Mouse (Mus musculus) embryonic stem cell, embryonic (primary cell): ENCODE data around the gene Klf1.

ENCODE experiments used
- CTCF ChIA-PET, 4 experiments: fragments of 300-600 bp in 2 of 4; fragments of 350-600 bp in 2 of 4; sonication (Branson Sonifier 250); formaldehyde crosslinking; loops; one replicate each; lab custom pipeline; 2022; ENCODE audit warnings: inconsistent platforms in 2 of 4; lab: Charles Lee
- POLR2A ChIA-PET, 4 experiments: fragments of 300-600 bp in 2 of 4; fragments of 350-600 bp in 2 of 4; sonication (Branson Sonifier 250); formaldehyde crosslinking; loops; one replicate each; lab custom pipeline; 2022; ENCODE audit warnings: antibody characterized with exemption in 4 of 4, inconsistent platforms in 1 of 4; lab: Charles Lee

The Klf1 gene

GRCm38 (mm10) chr8:84901752-84902151 lies at the start of gene Klf1:
Gene Klf1, plus strand, starts transcription at chr8:84901928.
- ChIA-PET CTCF (interaction anchor here in 3 of 4 experiments (1.2 to 3.5 kb wide), 9 partner anchors 8 to 316 kb away, joined by 3 to 54 read pairs (median 12); partner anchors contain the start of genes Gcdh (in 2 of the 3) and Syce2 (in 1 of the 3)), POLR2A (interaction anchor here in 3 of 4 experiments (0.5 to 6.7 kb wide), 32 partner anchors 9 to 245 kb away, joined by 3 to 200 read pairs (median 14); partner anchors contain the start of genes Calr (in 2 of the 3), Gcdh (in 2 of the 3), Syce2 (in 2 of the 3) and Dhps (in 1 of the 3))

GRCm38 (mm10) chr8:84856434-84856833 lies 45.3 kb upstream of the Klf1 start:
- ChIA-PET CTCF (interaction anchor here in 3 of 4 experiments (0.6 to 1.8 kb wide), 8 partner anchors 9 to 140 kb away, joined by 3 to 9 read pairs (median 4); partner anchors contain the start of genes Calr (in 1 of the 3) and Dnase2a (in 1 of the 3)), POLR2A (interaction anchor here (0.6 to 23.0 kb wide), 59 partner anchors 9 to 586 kb away, joined by 3 to 705 read pairs (median 5); partner anchors contain the start of genes Calr (in 4 of the 4), Rad23a (in 4 of the 4), Syce2 (in 4 of the 4) and Tnpo2 (in 3 of the 4))

GRCm38 (mm10) chr8:84856864-84857441 lies 44.8 kb upstream of the Klf1 start, which contains the start of gene Farsa:
Gene Farsa, plus strand, starts transcription at chr8:84856989.
- ChIA-PET POLR2A (interaction anchor here (0.6 to 23.0 kb wide), 69 partner anchors 10 to 587 kb away, joined by 3 to 705 read pairs (median 4); partner anchors contain the start of genes Calr (in 4 of the 4), Rad23a (in 4 of the 4), Syce2 (in 4 of the 4) and Tnpo2 (in 3 of the 4)), CTCF (interaction anchor here in 3 of 4 experiments (0.6 to 1.8 kb wide), 11 partner anchors 10 to 180 kb away, joined by 3 to 9 read pairs (median 3); partner anchors contain the start of genes Calr (in 1 of the 3), Dnase2a (in 1 of the 3), Syce2 (in 1 of the 3) and Tnpo2 (in 1 of the 3))

GRCm38 (mm10) chr8:84871376-84872308 lies 30.1 kb upstream of the Klf1 start, which contains the start of gene Syce2:
Gene Syce2, plus strand, starts transcription at chr8:84872111.
- ChIA-PET CTCF (interaction anchor here in 3 of 4 experiments (0.6 to 2.7 kb wide), 18 partner anchors 8 to 508 kb away, joined by 3 to 18 read pairs (median 4); partner anchors contain the start of genes Farsa (in 1 of the 3), Gcdh (in 1 of the 3), Klf1 (in 1 of the 3) and Rad23a (in 1 of the 3)), POLR2A (interaction anchor here (0.7 to 23.0 kb wide), 58 partner anchors 7 to 1785 kb away, joined by 3 to 705 read pairs (median 5); partner anchors contain the start of genes Calr (in 4 of the 4), Farsa (in 4 of the 4), Gcdh (in 3 of the 4) and Rad23a (in 3 of the 4))

- CTCF ChIA-PET, result interaction anchor here in 3 of 4 experiments (0.9 to 2.7 kb wide), 13 partner anchors 9 to 169 kb away, joined by 3 to 18 read pairs (median 5); partner anchors contain the start of genes Farsa (in 1 of the 3), Gcdh (in 1 of the 3), Klf1 (in 1 of the 3) and Rad23a (in 1 of the 3)
- POLR2A ChIA-PET, result interaction anchor here (0.7 to 23.0 kb wide), 47 partner anchors 8 to 426 kb away, joined by 3 to 705 read pairs (median 5); partner anchors contain the start of genes Calr (in 4 of the 4), Farsa (in 4 of the 4), Gcdh (in 3 of the 4) and Rad23a (in 3 of the 4)
These were observed 29.3 kb upstream of the Klf1 start for GRCm38 (mm10) chr8:84872309-84872965.

- ChIA-PET POLR2A (interaction anchor here (0.7 to 23.0 kb wide), 25 partner anchors 9 to 198 kb away, joined by 3 to 705 read pairs (median 11); partner anchors contain the start of genes Calr (in 3 of the 4), Farsa (in 2 of the 4), Gadd45gip1 (in 2 of the 4) and Gcdh (in 2 of the 4)), CTCF (interaction anchor here in 3 of 4 experiments (1.3 to 2.7 kb wide), 6 partner anchors 10 to 57 kb away, joined by 5 to 18 read pairs (median 7); partner anchors contain the start of genes Gcdh (in 1 of the 3) and Klf1 (in 1 of the 3))
These were observed 28.7 kb upstream of the Klf1 start for GRCm38 (mm10) chr8:84873016-84873415.

GRCm38 (mm10) chr8:84874339-84874738 lies 27.4 kb upstream of the Klf1 start:
- ChIA-PET POLR2A (interaction anchor here in 2 of 4 experiments (1.0 to 23.0 kb wide), 8 partner anchors 9 to 41 kb away, joined by 3 to 705 read pairs (median 5); partner anchors contain the start of genes Calr (in 2 of the 2), Gadd45gip1 (in 2 of the 2), Rad23a (in 2 of the 2) and Gcdh (in 1 of the 2)), CTCF (no interaction called here)

GRCm38 (mm10) chr8:84877297-84878035 lies 24.3 kb upstream of the Klf1 start:
- ChIA-PET POLR2A (interaction anchor here (0.7 to 3.2 kb wide), 24 partner anchors 12 to 194 kb away, joined by 3 to 12 read pairs (median 4); partner anchors contain the start of genes Calr (in 3 of the 4), Dhps (in 1 of the 4), Dnase2a (in 1 of the 4) and Farsa (in 1 of the 4)), CTCF (interaction anchor here in 2 of 4 experiments (0.7 to 1.5 kb wide), 4 partner anchors 26 to 168 kb away, joined by 3 to 6 read pairs (median 3); no protein-coding TSS in a partner anchor)

GRCm38 (mm10) chr8:84878915-84879314 lies 22.8 kb upstream of the Klf1 start:
- POLR2A ChIA-PET, result interaction anchor here (0.6 to 3.2 kb wide), 11 partner anchors 9 to 1281 kb away, joined by 3 to 12 read pairs (median 4); partner anchors contain the start of genes Farsa (in 1 of the 4), Gcdh (in 1 of the 4) and Klf1 (in 1 of the 4)
- CTCF ChIA-PET, result interaction anchor here in 1 of 4 experiments (1.5 kb wide), 1 partner anchor 24 kb away, joined by 6 read pairs; no protein-coding TSS in a partner anchor

GRCm38 (mm10) chr8:84884728-84885127 lies 17.0 kb upstream of the Klf1 start:
- CTCF ChIA-PET, result interaction anchor here in 1 of 4 experiments (1.4 kb wide), 1 partner anchor 18 kb away, joined by 3 read pairs; no protein-coding TSS in a partner anchor
- POLR2A ChIA-PET, result interaction anchor here in 2 of 4 experiments (0.9 to 5.6 kb wide), 8 partner anchors 8 to 38 kb away, joined by 3 to 46 read pairs (median 20); partner anchors contain the start of genes Gcdh (in 2 of the 2), Calr (in 1 of the 2), Farsa (in 1 of the 2) and Syce2 (in 1 of the 2)

GRCm38 (mm10) chr8:84888280-84888679 lies 13.4 kb upstream of the Klf1 start:
- CTCF ChIA-PET, result interaction anchor here in 2 of 4 experiments (0.6 to 1.8 kb wide), 2 partner anchors 40 to 78 kb away, joined by 5 read pairs; no protein-coding TSS in a partner anchor
- POLR2A ChIA-PET, result interaction anchor here in 2 of 4 experiments (1.0 to 4.1 kb wide), 4 partner anchors 9 to 16 kb away, joined by 3 to 19 read pairs (median 4); partner anchors contain the start of genes Klf1 (in 1 of the 2) and Syce2 (in 1 of the 2)

GRCm38 (mm10) chr8:84889141-84889540 lies 12.6 kb upstream of the Klf1 start:
- ChIA-PET CTCF (interaction anchor here in 3 of 4 experiments (0.5 to 1.8 kb wide), 4 partner anchors 26 to 152 kb away, joined by 3 to 5 read pairs (median 4); no protein-coding TSS in a partner anchor), POLR2A (interaction anchor here in 2 of 4 experiments (0.8 to 6.5 kb wide), 8 partner anchors 9 to 55 kb away, joined by 3 to 115 read pairs (median 4); partner anchors contain the start of genes Klf1 (in 2 of the 2) and Syce2 (in 1 of the 2))

GRCm38 (mm10) chr8:84892993-84893708 lies 8.6 kb upstream of the Klf1 start:
- ChIA-PET CTCF (interaction anchor here (0.5 to 3.3 kb wide), 24 partner anchors 10 to 504 kb away, joined by 3 to 54 read pairs (median 4); partner anchors contain the start of genes Dnase2a (in 1 of the 4), Klf1 (in 1 of the 4), Lyl1 (in 1 of the 4) and Nacc1 (in 1 of the 4)), POLR2A (interaction anchor here (0.5 to 6.5 kb wide), 81 partner anchors 10 to 788 kb away, joined by 3 to 121 read pairs (median 5); partner anchors contain the start of genes Calr (in 3 of the 4), Dnase2a (in 3 of the 4), Syce2 (in 3 of the 4) and Farsa (in 2 of the 4))
